Mouse (Mus musculus): ENCODE measurements at regions not wholly inside any gene's neighbourhood (a gene's known extent, or its start where the extent isn't known, plus 50 kb on each side); places are given as distances from the start of the nearest gene placed in this dataset.
"Not testable (repeated sequence)": the region's sequence is repeated elsewhere in the genome, so short reads cannot be mapped to it uniquely, and the experiment has no call there.

DNA sequence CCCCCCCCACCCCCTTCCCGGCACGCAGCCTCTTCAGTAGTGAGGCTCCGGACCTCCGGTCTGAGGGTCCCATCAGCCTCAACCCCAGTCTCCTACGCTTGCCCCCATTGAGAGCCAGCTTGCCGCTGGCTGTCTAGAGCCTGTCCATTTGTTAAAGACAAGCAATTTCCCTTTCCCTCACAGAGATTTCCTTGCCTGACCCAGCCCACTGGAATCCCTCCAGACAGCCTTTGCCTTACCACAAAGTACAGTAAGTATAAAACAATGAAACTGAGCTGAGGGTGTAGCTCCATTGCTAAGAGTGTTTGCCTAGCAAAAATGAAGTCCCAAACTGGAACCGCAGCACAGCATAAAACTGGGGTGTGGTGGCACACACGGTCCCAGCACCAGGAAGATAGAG is 252.4 kb upstream of the Jarid2 start:
- peak; percentile 63 for DNase-seq

- peak; percentile 37 for DNase-seq
Observed at GRCm38 (mm10) chr13:44480128-44480527, 249.1 kb upstream of the Jarid2 start.

GRCm38 (mm10) chr13:44482661-44483060 is 246.6 kb upstream of the Jarid2 start:
- DNase-seq: no peak

DNA sequence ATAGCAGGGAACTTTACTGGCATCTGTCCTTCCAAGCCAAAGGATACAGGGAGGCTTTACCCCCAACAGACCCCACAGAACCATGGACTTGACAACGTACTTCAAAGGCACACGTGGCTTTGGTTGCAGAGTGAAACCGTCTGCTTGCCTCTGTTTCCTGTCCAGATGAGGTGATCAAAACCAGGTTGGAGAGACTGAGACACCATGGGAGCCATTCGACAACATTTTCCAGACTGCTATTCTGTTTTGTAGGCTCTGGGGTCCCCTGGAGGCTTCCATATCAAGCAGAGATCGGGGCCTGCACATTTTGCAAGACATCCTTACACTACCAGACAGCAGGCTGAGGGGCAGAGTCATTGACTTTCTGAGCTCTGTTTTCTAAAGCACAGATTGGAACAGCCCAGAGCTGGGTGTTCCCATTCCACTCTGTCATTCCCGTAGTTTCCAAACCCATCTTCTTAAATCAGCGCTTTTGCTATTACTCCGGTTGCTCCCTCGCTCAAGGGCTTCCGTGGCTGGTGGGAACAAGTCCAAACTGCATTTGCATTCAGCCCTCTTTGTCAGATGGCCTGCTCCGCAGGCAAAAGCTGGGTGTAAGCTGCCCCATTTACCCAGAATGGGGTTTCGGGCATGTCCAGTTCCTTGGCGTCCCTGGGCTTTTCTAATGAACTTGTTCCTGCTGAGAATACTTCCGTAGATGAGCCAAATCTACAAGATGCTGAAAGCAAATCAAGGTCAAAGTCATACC is 244.5 kb upstream of the Jarid2 start:
- DNase-seq: peak; percentile 31

DNA sequence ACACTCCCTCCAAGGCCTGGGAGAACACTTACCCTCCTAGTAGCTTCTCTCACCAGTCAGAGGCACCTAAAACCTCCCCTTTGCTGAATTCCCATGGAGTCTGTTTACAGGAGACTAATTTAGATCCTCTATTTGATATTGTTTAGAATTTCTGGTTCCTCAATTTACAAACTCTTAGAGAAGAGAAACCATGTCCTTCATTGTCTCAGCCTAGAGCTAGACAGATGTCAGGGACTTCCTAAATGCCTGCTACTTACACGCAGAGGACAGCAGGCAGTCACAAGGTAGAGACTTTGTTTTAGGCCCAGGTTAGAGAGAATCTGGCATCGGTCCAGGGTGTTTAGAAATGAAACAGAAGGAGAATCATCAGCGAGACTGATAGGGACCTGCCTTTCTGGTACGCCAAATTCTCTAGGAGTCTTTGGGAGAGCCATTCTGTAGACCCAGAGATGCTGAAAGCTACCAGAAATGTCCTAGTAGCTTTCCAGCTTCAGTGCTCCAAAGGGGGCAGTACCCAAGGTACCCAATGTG is 238.3 kb upstream of the Jarid2 start:
- DNase-seq: no peak

DNA sequence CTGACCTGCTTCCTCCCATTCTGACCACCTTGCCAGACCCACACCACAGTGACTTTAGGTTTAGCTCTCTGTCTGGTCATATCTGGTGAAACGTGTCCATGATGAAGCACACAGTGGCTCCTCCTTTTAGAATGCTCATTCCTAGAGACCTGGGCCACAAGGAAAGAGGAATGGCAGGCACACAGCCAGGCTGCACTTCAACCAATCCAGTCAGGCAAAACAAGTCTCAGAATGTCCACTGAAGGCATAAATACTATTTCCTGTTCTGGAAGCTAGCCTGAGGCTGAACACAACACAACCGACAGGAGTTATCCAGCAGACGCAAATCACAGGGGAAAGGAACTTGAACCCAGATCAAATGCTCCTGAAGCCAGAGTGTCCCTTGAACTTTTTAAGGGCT is 235.4 kb upstream of the Jarid2 start:
- DNase-seq: no peak

GRCm38 (mm10) chr13:44495450-44495849 is 233.8 kb upstream of the Jarid2 start:
- no peak for DNase-seq

- no peak for DNase-seq
Observed at GRCm38 (mm10) chr13:44496596-44496995, 232.7 kb upstream of the Jarid2 start.

DNA sequence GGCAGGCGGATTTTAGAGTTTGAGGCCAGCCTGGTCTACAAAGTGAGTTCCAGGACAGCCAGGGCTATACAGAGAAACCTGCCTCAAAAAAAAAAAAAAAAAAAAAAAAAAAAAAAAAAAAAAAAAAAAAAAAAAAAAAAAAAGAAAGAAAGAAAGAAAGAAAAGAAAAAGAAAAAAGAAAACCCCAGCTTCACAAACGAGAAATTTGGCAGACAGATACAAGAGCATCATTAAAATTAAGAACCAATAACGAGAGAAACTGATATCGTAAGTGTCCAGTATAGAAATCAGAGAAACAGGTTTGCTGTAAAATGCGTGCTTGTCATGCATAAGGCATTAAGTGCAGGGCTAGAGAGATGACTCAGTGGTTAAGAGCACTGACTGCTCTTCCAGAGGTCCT is 228.4 kb upstream of the Jarid2 start:
- not testable (repeated sequence) for DNase-seq

DNA sequence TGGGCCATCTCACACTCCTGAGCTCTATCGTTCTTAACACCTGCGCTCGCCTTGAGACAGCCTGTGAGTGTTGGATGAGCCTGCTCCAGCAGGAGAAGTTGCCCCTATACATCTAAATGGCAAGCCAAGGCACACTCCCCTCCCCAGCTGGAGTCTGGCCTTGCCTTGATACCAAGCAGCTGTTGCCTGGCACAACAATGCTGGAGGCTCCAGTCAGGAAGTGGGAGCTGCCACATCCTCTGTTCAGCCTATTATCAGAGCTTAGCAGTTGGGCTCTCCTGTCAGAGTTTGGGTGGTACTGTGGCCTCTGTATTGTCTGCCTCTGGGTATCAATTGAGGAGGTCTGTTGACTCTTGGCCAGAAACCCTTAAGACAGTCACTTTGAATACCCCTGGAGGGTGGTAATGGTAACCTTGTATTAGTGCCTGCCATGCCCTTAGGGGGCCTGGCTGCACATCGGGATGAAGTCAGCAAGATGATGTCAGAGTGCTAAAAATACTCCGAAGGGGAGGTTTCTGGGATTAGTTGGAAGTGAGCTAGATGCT is 227.4 kb upstream of the Jarid2 start:
- DNase-seq: no peak

- DNase-seq: peak; percentile 82
Observed at GRCm38 (mm10) chr13:44502612-44503256, 226.5 kb upstream of the Jarid2 start.

GRCm38 (mm10) chr13:44503257-44503950 is 225.9 kb upstream of the Jarid2 start:
- no peak for DNase-seq

DNA sequence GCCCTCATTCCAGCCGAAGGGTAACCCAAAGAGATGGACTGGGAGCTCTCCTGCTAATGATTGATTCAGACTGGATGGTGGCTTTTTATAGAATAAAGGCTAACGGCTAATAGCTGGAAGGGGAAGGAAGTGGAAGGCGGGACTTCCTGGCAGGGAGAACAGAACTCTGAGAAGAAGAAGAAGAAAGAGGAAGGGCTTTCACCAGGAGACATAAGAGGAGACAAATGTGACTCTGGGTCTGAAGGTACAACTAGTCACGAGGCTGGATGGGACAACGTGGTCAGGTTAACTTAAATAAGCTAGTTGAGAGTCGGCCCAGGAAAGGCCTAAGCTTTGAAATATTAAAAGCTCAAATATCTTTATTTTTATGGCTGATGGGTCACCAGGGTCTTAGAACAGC is 224.8 kb upstream of the Jarid2 start:
- no peak for DNase-seq

- DNase-seq: no peak
Observed at GRCm38 (mm10) chr13:44506975-44507374, 222.3 kb upstream of the Jarid2 start.

DNA sequence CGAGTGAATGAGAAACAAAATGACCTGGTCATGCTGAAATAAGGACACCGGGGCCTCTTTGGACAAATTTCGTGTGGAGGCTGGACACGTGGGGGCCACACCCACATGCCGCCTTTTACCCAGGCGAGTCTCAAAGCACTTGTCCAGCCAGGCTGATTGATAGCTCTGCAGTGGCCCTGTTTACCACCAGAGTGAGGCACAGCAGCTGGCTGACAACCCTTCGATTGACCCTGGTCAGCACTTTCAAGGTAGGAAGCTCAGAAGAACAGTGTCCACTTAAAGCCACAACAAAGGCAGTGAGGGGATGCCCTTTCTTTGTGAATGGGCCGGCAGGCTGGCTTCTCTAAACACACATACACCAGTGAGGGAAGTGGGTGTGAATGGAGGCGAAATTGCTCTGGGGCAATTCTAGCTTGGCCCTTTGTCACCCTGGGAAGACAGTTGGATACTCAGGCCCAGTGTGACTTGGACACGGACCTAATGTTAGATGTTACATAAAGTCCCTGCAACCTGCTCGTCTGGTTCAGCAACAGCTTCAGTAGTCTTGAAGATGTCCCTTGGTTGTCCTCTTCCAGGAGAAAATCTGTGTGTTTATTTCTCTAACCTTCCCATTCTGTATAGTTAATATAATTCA is 219.6 kb upstream of the Jarid2 start:
- no peak for DNase-seq

GRCm38 (mm10) chr13:44513378-44514285 is 215.6 kb upstream of the Jarid2 start:
- DNase-seq: peak; percentile 40

- no peak for DNase-seq
Observed at GRCm38 (mm10) chr13:44514636-44515158, 214.6 kb upstream of the Jarid2 start.

DNA sequence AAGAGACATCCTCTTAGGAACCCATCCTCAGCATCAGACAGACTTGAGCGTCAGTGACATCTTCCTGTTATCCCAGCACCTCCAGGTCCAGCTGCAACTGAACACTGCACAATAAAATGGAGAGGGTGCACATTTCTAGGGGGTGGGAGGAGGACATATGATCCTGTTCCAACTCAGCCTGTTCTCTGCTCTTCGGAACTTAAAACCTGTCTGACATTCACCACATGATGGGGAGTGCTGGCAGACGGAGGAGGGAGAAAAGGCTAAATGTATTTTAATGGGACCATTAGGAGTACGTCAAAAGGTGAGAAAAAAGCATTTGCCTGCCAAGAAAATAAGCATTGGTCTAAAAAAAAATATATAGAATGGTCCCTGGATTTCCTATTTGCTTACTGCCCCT is 212.4 kb upstream of the Jarid2 start:
- DNase-seq: no peak

DNA sequence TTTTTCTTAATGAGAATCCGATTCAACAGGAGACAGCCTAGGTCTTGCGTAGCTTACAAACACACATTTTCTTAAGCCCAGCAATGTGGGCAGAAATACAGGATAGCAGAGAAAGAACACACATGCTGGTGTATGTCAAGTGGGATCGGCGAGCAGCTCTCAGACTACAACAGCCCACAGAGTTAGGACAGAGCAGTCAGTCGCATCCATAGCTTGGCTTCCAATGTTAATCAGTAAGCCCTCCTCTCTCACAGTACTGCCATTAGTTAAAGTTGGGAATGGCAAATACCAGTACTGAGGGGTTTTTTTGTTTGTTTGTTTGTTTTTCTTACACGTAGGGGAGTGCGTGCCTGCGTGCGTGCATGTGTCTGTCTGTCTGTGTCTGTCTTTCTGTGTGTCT is 212.0 kb upstream of the Jarid2 start:
- DNase-seq: no peak

- DNase-seq: no peak
Observed at GRCm38 (mm10) chr13:44518215-44518614, 211.1 kb upstream of the Jarid2 start.

- DNase-seq: no peak
Observed at GRCm38 (mm10) chr13:44523516-44523915, 205.8 kb upstream of the Jarid2 start.
